Mouse (Mus musculus) limb, embryonic 14.5 days (tissue): ENCODE data around the gene Gm4894. TPM values are rescaled to one million over a fixed set of nuclear protein-coding genes. Genes with fewer than 3 reads are reported as not detected.
A peak's percentile ranks its signal among the peaks of the same experiment; 100 is the strongest.

Experiments
- ATAC-seq: fragments of 200-750 bp; cut with Nextera tagmentation; 2 replicates; pipeline ENCODE4 v1.8.0; 2017; ENCODE audit warnings: low read depth, moderate number of reproducible peaks, moderate TSS enrichment; ENCODE audit not compliant: low FRiP score
- DNase-seq: peaks from one replicate; pipeline ENCODE4 v3.0.0-alpha.2; 2015; ENCODE audit warnings: low spot score
- H3K27ac ChIP-seq: fragments of 300-500 bp; sonication (generic); replicated peaks from 2 replicates; pipeline ENCODE4 v1.5.1; 2014; ENCODE audit warnings: low read depth, mild to moderate bottlenecking, low read length, moderate library complexity, mixed read lengths
- H3K27me3 ChIP-seq: fragments of 300-500 bp; sonication (generic); 2 replicates; pipeline ENCODE4 v1.6.1; 2014; ENCODE audit warnings: low read length, mixed read lengths; ENCODE audit not compliant: control insufficient read depth, insufficient read depth
- H3K36me3 ChIP-seq: fragments of 300-500 bp; sonication (generic); 2 replicates; pipeline ENCODE4 v1.6.1; 2014; ENCODE audit warnings: mild to moderate bottlenecking, low read length, moderate library complexity, mixed read lengths; ENCODE audit not compliant: control insufficient read depth, insufficient read depth
- H3K4me1 ChIP-seq: fragments of 300-500 bp; sonication (generic); 2 replicates; pipeline ENCODE4 v1.6.1; 2014; ENCODE audit warnings: antibody characterized with exemption, low read length, mixed read lengths; ENCODE audit not compliant: control insufficient read depth, insufficient read depth
- H3K4me2 ChIP-seq: fragments of 300-500 bp; sonication (generic); replicated peaks from 2 replicates; pipeline ENCODE4 v1.6.1; 2014; ENCODE audit warnings: low read depth, mild to moderate bottlenecking, low read length, moderate library complexity; ENCODE audit not compliant: severe bottlenecking
- H3K4me3 ChIP-seq: fragments of 300-500 bp; sonication (generic); replicated peaks from 2 replicates; pipeline ENCODE4 v1.5.1; 2014; ENCODE audit warnings: low read length
- H3K9ac ChIP-seq: fragments of 300-500 bp; sonication (generic); 2 replicates; pipeline ENCODE4 v1.6.1; 2014; ENCODE audit warnings: mild to moderate bottlenecking, low read depth, low read length, moderate library complexity; ENCODE audit not compliant: severe bottlenecking
- H3K9me3 ChIP-seq: fragments of 300-500 bp; sonication (generic); 2 replicates; pipeline ENCODE4 v1.6.1; 2016; ENCODE audit warnings: low read length; ENCODE audit not compliant: control insufficient read depth
- POLR2A ChIP-seq: fragments of 200-500 bp; IDR thresholded peaks from 2 replicates; pipeline ENCODE4 v1.8.0; 2012; ENCODE audit warnings: inconsistent platforms, mild to moderate bottlenecking, moderate library complexity, borderline replicate concordance; ENCODE audit not compliant: insufficient read depth, insufficient read length; ENCODE audit errors: extremely low read depth
- WGBS: fragments of 180-500 bp; shearing (Covaris S2); extraction: QIAGEN DNeasy Blood & Tissue Kit; methylation state at CpG from one replicate; pipeline ENCODE4 v1.1.7; 2014; 5-methylcytosine and 5-hydroxymethylcytosine counted together
- polyA plus RNA-seq, 2 experiments: library from polyadenylated mRNA; depleted of rRNA in 1 of 2; stranded (reverse) in 1 of 2; unstranded in 1 of 2; fragments of >200 nt; fragmentation: Nextera tagmentation in 1 of 2; extraction: Ambion mirVana in 1 of 2; gene quantifications; 2 replicates each; pipeline versions ENCODE4 v1.2.1 to v1.2.3; 2012 to 2014

Gene Gm4894
- polyA plus RNA-seq (2012; rRNA removed), result not detected in 2 replicates
- not detected in 2 replicates for polyA plus RNA-seq (2014; fragmentation: Nextera tagmentation; extraction: Ambion mirVana)

- Histone ChIP-seq H3K9ac (no peak within 1 kb of the TSS), H3K27me3 (no peaks in the 10 kb centered on the region), H3K4me2 (no peak within 1 kb of the TSS), H3K9me3 (no peaks in the 10 kb centered on the region), H3K4me1 (no peaks in the 10 kb centered on the region), H3K4me3 (no peak within 1 kb of the TSS), H3K36me3 (no peaks in the 10 kb centered on the region), H3K27ac (no peak within 1 kb of the TSS)
- TF ChIP-seq POLR2A, result no peak
- no peak for DNase-seq
- 67% methylated on average over 6 of the region's 6 CpGs for WGBS
- ATAC-seq, result no peak
Observed at GRCm38 (mm10) chr9:49250231-49250630, at the start of gene Gm4894. Gene Gm4894, plus strand, starts transcription at chr9:49250531.

- Histone ChIP-seq H3K27ac (no peak overlapping the region), H3K4me2 (peak overlapping the region; percentile 38), H3K4me3 (0 out of 2 replicates have a peak overlapping the region, but pooled peaks have one; percentile 1), H3K36me3 (no peaks in the 10 kb centered on the region), H3K9me3 (no peaks in the 10 kb centered on the region), H3K27me3 (no peaks in the 10 kb centered on the region), H3K9ac (no peak overlapping the region), H3K4me1 (peaks cover 12% of the 10 kb centered on the region; the same call in 1 of the 2 replicates)
- WGBS, result 10% methylated on average over 15 of the region's 15 CpGs
- DNase-seq (peak; percentile 67), ATAC-seq (peak; percentile 72; the same call in 1 of the 2 replicates)
- TF ChIP-seq POLR2A, result no peak
Observed at GRCm38 (mm10) chr9:49206331-49206730, 44.0 kb upstream of the Gm4894 start.

- DNase-seq (no peak), ATAC-seq (no peak)
- H3K36me3 ChIP-seq, result no peaks in the 10 kb centered on the region
- no peak overlapping the region for H3K4me2 ChIP-seq
- H3K9me3 ChIP-seq, result no peaks in the 10 kb centered on the region
- no peak overlapping the region for H3K27ac ChIP-seq
- no peak for TF ChIP-seq POLR2A
- peaks cover 11% of the 10 kb centered on the region; the same call in 1 of the 2 replicates for H3K4me1 ChIP-seq
- no peak overlapping the region for H3K4me3 ChIP-seq
- WGBS, result 36% methylated on average over 1 of the region's 1 CpGs
- H3K9ac ChIP-seq, result no peak overlapping the region
- no peaks in the 10 kb centered on the region for H3K27me3 ChIP-seq
Observed at GRCm38 (mm10) chr9:49211493-49211892, 38.8 kb upstream of the Gm4894 start.

- no peak for TF ChIP-seq POLR2A
- Histone ChIP-seq H3K36me3 (no peaks in the 10 kb centered on the region), H3K9ac (no peak overlapping the region), H3K27me3 (no peaks in the 10 kb centered on the region), H3K4me1 (0 out of 2 replicates have a peak, but pooled peaks cover 6% of the 10 kb centered on the region), H3K4me2 (no peak overlapping the region), H3K9me3 (no peaks in the 10 kb centered on the region), H3K27ac (no peak overlapping the region), H3K4me3 (no peak overlapping the region)
- ATAC-seq, result no peak
- WGBS, result 25% methylated on average over 2 of the region's 2 CpGs
- DNase-seq, result peak; percentile 45
Observed at GRCm38 (mm10) chr9:49214734-49215133, 35.6 kb upstream of the Gm4894 start.

GRCm38 (mm10) chr9:49217626-49218607 lies 32.4 kb upstream of the Gm4894 start:
- no peak overlapping the region for H3K27ac ChIP-seq
- no peaks in the 10 kb centered on the region for H3K36me3 ChIP-seq
- H3K4me2 ChIP-seq, result no peak overlapping the region
- no peak overlapping the region for H3K4me3 ChIP-seq
- no peaks in the 10 kb centered on the region for H3K4me1 ChIP-seq
- H3K9ac ChIP-seq, result no peak overlapping the region
- no peak for DNase-seq
- H3K9me3 ChIP-seq, result no peaks in the 10 kb centered on the region
- ATAC-seq, result no peak
- WGBS, result 65% methylated on average over 20 of the region's 20 CpGs
- no peak for TF ChIP-seq POLR2A
- no peaks in the 10 kb centered on the region for H3K27me3 ChIP-seq
